Mouse (Mus musculus) lung, postnatal 14 days (tissue): Measurements from ENCODE around the gene Utrn.

Experiments used
- DNase-seq: peaks from one replicate; pipeline ENCODE4 v3.0.0; 2021

Gene Utrn

DNA sequence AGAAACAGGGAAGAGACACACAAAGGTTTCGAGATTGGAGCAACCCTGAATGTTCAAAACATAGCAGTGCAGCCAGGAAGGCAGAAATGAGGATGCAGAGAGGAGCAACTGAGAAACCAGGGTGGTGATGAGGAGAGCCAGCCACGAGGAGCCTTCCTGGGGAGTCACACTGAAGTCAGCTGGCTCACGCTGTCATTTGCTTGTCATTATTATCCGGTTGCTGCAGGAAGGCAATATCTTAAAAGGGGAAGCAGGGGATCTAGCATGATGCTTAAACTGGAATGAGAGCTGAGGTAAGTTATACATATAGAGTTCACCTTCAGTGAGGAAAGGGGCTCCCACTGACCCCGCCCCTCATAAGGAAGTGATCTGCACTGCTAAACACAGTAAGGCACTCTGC, 368.7 kb downstream of the Utrn start:
- no peak for DNase-seq

DNA sequence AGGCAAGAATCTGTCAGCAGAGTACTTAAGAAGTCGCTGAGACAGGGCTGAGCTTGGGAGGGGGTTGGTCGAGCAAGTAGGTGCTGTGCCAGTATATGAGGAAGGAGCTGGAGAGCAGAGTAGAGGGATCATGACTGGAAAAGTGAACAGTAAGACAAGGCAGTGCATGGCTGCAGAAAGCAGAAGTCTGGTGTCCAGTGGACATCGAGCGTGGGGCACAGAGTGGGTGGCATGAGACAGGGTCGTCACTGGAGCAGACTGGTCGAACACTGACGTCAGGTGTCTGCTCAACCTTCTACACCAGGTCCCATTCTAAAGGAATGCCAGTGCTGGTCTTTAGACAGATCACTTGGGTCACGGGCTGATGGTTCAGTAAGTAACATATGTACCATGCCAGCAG, 371.6 kb downstream of the Utrn start:
- DNase-seq, result no peak

DNA sequence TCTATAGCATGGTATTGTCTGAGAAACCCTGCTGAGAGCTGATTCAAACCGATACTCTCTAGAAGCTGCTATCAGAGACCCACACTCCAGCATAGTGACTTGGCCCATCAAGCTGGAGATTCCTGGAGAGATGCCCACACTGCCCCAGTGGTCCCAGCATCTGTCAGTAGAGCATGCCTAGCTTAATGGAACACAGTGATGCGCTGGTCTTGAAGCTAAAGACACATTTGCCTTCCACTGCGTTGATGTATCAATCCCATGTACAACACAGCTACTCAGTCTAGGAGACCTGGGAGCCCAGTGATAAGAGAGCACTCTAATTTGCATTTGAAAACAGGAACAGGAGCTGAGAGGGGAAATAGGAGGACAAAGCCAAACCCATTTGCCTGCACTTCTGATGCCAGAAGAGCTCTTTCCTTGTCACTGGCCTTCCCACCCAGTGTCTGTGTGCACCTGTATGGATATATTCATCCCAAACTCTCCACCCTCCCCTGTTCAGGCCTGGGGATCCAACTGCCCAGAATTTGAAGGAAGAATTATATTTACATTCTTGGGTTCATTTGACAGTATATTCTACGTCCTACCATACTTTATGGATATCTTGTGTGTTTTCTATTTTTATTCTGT, 379.5 kb downstream of the Utrn start:
- no peak for DNase-seq

DNA sequence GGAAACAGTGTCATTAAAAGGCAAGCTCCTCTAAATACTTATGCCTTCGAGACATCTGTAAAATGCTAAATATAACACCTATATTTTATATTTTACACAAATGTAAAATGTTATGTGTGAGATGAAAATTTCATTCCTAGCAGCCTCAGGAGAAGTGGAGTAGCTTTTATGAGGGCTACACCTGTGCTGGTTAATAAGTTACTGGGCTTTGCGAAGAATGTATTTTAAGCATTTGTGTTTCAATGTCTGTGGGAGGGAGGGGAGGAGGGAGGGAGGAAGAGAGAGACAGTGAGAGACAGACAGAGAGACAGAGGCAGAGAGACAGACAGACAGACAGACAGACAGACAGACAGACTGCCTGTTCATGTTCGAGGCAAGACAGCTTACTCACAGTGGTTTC, 380.6 kb downstream of the Utrn start:
- DNase-seq, result no peak

DNA sequence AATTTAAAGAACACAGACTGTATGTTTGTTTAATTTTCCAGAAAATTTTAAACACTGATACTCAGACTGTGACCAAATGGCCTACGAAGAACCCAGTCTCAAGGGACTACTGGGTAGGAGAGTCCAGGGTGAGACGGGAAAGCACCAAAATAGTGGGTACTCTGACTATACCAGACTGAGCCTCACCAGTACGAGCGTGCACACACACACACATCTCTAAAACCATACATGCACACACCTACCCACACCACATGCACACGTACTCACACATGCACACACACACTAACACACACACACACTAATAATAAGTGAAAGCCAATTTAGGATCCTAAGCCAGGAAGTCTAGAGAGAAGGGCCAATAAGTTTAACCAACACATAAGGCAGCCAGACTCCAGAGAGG, 381.0 kb downstream of the Utrn start:
- DNase-seq, result no peak

DNA sequence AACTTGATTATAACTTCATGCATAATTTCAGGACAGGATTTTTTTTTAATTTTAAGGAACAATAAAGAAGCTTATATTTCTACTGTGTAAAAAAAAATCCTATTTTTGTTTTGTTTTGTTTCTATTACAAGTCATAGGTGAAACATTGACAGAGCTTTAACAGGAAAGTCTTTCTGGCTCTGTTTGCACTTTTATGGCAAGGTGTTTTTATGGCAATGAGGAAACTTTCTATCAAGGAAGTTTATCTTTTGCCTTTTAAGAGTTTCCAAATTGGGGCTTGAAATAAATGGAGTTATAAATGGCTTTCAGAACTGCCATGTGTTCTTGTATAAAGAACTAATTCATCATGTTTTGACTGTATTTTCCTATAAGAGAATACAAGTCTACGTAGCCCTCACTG, 385.7 kb downstream of the Utrn start:
- no peak for DNase-seq

DNA sequence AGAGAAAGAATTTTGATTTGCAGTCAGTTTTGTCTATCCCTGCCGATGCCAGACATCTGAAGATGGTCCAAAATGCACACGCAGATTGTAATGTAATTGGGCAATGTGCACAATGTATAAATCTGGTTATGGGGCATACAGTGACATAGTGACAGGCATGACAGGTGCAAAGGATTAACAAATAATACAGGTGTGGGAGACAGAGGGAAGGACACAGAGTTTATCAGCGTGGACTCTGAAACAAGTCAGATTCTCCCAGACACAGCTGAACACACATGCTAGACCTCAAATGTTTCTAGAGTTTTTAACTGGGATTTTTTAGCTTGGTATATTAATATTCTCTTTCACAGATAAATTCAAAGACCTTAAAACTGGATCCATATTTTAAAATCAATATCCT, 386.2 kb downstream of the Utrn start:
- no peak for DNase-seq

DNA sequence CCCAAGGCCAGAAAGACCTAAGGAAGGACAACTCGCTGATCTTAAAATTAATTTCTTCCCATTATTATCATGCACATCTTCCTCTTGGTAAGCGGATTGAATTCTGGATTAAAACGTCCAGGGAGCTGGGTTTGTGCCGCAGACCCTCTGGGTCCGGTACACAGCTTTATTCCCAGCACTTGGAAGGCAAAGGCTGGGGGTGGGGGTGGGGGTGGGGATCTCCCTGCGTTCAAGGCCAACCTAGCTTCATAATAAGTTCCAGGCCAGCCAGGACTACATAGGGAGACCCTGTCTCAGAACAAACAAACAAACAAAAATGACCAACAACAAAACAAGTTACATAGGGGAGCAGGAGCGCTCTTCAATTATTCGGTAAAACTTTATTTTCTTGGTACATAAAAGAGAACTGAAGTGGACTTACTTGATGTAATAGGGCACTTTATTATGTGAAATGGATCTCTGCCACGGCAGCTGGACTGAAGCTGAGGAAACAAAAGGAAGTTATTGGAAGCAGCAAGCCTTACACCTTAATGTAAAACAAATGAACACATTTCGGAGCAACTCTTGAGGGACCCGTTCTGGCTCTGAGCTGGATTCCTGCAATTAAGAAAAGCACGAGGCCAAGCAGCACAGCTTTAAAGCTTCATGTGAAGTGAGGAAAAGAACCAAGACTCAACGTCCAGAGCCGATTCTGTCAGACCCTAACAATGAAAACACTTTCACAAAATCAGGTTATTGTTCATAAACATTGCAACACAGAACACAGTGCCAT, 394.1 kb downstream of the Utrn start:
- no peak for DNase-seq

DNA sequence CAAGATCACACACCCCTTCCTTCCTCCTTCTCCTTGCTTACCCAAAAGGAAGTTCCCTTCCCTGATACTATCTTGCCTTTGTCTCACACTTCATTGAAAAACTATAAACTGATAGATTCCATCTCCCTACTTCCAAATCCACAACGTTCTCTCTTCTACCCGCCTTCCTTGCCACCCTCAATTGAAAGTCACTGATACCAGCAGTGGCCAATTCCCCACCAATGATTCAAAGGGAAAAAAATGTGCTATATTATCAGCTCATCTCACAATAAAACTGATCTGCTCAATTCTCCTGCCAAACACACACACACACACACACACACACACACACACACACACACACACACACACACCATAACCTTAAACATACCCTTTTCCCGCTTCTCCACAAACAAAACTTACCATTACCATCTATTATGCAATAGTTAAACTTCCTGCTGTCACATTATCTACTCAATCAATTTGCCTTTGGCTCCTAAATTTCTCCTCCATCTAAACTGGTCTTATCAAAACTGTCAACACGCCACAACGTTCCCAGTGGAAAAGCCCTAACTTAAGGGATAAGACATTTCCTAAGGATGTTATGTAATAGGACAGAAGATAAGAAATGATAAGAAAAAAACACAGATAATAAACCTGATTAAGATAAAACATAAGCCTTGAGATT, 399.6 kb downstream of the Utrn start:
- DNase-seq, result peak; percentile 8

DNA sequence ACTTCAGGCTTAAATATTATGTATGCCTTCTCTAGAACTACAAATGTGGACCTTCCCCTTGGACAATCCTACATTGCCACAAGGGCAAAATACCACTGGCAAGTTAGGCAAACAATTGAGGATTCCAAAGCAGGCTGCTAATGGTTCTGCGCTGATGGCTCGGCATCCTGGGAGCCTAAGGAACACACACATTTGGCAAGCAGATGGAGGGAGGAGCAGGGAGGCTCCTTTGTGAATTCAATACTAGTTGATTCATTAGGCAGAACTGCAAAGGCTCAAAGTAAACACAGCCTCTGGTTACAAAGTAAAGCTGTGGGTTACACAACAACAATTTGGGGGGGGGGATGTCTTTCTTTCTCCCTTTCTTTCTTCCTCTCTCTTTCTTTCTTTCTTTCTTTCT, 401.6 kb downstream of the Utrn start:
- DNase-seq, result peak; percentile 17

DNA sequence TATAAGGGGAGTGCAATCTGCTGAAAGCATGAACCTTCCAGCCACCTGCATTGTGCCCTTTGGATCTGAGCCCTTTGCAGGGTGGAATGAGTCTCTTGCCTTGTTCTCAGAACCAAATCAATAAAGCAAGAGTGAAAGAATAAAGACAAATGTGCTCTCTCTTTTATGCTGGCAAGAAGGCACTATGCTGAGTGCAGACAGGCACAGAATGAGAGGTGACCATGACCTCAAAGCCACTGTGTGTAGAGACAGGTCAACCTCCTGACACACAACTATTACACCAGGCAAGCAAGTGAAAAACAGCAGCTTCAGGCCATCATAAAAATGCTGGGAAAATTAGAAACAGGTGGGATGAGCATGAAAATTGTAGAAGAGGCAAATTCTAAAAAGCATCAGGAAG, 408.2 kb downstream of the Utrn start:
- no peak for DNase-seq

DNA sequence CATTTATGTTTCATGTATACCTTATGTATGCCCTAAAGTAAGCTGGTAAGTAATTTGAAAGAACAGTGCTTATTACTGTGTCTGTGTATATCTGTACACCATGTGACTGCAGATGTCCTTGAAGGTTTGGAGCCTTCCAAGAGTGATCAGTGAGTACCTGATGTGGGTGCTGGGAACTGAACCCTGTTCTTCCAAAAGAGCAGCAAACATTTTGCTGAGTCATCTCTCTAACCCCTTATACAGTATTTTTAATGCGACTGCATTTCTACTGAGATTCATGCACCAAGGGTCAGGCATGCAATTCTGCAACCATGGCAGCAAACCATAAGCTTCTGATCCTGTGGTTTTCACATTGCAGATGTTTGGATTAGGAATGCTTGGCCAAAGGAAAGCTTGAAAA, 412.3 kb downstream of the Utrn start:
- DNase-seq, result no peak

DNA sequence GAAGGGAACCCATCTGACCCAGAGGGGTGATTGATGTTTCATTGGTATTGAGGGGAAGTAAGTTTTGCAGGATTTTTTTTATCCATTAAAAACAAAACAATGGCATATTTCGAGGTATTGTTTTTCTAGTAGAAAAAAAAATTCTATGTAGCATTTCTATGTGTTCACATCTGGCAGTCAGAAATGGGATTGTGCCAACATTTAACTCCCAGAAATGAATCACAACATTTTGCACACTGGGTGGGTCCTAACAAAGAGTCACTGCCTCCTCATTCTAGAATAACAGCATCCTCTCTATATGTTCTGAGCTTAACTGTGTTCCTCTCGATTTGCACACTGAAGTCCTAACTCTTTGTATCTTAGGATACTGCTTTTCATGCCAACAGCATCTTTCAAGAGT, 416.5 kb downstream of the Utrn start:
- DNase-seq, result no peak

DNA sequence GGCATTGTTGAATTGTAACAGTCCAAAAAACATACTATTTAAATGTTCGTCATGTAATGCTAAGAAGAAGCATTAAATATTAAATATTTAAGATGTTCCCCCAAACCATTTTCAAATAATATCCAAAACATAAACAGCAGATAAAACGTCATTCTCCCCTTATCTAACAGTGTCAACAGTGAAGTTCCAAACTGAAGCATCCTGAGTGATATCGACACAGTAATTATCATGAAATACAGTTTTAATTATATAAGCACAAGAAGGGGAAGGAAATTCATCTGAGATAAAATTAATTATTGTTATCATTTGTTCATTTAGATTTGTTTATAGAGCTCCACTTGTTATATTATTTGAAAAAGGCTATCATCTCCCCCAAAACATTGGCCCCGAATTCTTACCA, 425.0 kb downstream of the Utrn start:
- no peak for DNase-seq

DNA sequence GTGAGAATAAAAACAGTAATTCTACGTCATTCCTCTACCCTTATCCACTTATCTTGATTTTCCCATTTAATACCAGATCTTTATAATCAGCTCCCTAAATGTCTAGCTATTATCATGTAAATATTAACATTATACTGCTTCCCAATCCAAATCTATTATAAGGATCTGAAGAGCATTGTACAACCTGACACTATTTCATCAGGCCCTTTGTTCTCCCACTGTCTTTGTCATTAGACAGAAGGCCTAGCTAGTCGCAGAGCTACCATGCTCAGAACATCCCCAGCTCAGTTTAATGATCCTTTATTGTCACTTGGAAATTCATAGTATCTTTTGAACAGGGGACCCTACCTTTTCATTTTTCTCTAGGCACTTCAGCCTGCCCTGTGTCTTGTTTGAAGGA, 436.0 kb downstream of the Utrn start:
- no peak for DNase-seq

DNA sequence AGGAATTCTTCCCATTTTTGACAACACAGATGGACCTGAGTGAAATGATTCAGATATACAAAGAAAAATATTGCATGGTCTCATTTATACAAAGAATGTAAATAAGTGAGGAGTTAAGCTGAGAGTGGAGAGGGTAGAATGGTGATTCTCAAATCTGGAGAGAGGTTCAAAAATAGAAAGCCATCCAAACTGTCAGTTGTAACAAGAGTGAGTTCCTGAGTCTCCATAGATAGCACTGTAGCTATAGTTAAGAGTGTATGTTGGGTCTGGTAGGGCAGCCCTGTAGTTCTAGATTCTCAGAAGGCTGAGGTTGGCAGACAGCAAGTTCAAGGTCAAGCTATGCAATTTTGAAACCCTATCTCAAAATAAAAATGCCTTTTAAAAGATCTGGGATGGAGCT, 438.8 kb downstream of the Utrn start:
- DNase-seq, result no peak

DNA sequence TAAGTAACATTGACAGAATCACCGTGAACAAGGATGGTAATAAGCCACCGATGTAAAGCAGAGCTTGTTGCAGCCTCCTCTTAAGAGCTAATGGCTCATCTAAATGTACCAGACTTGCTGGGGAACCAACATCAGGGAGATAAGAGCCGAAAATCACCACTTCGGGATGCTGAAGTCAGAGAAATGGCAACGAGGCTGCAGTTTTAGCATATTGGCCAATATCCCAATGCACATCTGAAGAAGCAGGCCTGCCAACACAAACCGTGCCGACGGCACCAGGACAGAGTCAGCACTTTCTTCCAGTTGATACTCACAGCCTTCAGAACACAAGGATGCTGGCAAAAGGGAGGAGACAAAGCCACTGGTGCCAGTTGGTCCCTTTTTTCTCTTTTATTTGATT, 442.3 kb downstream of the Utrn start:
- DNase-seq, result no peak

DNA sequence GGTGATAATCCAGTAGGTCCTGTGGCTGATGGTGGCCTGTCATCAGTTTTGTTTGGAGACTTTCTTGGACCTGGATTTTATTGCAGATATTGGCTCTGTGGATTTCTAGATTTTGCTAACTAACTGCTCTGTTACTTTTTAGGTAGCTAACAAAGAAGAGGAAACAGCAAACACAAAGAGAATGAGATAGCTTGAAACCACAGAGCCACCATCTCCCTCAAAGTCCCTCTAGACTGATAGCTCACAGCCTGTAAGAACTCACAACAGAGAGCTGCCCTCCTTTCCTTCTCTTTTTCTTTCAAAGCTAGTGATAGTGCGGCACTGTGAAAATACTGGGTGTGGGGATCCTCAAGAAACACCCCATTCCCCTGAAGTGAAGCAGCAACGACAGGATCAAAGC, 444.2 kb downstream of the Utrn start:
- no peak for DNase-seq

DNA sequence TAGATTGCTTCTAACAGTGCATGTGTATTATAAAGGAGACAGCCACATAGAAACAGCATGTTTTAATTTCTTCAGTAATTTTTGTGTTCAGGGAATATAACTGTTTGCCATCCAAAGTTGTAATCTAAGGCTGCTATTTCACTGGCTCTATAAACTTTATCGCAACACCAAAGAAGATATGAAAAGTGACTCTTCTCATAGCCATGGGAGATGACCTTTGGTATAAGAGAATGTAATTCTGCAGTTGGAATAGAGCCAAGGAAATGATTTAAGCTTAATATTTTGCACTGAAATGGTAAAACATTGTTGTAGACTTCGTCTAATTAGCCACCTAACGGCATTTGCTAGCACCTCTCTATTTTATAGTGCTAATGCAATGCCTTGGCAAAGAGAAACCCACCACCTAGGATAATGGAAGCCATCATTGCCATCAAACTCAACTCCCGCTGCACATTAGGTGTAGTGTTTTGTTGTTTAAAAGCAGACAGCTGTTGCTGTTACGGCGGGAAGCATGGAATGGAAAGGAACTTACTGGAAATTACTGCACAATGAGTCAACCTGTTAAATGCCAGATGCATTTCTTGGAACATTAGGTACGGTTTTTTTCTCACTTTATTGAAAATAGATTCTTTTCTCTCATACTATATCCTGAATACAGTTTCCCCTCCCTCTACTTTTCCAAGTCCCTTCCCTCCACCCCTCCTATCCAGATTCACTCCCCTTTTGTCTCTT, 445.0 kb downstream of the Utrn start:
- DNase-seq, result no peak

DNA sequence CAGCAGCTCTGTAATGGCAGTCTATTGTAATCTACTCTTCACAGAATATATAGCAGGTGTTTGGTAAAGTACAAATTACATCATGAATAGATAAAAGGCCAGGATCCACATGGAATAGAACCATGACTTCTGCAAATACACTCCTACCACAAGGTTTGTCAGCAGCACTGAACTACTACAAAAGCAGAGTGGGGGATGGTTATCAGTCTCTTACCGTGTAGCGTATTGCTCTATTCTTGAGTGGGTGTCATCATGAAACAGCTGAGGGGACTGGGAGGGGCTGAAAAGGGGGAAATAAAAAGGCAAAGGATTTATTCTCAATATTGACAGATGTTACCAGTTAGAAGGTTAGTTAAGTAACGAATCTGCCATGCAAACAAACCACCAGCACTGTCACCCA, 454.2 kb downstream of the Utrn start:
- no peak for DNase-seq

DNA sequence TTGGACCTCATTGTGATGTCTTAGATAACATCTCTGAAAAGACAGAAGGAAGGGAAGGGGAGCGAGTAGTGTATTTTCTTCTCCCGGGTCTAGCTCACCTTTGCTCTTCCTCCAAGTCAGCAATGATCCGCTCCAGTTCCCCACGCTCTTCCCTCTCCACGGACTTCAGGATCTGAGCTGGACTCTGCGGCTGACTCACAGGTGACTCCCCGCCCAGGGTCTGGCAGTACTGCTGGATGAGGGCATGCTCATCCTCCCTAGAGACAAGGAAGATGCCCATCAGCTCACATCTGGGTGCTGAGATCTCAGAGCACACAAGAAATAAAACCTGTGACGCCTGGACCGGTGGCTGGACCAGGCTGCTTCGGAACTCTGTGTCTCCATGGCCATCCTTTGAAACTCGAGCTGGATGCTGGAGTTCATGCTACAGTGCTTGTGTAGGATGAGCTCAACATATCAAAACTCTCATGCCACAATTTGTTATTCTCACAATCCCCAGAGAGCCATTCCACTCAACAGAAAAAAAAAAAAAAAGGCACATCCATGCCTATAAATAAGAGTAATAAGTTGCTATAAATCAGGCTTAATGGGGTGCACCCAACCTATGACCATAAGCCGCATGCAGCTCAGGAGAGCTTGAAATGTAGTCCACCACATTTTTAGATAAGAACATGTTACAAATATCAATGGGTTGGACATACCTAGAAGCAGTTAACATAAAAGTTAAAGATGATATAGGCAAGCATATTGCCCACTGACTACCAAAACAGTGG, 462.6 kb downstream of the Utrn start:
- DNase-seq, result no peak

DNA sequence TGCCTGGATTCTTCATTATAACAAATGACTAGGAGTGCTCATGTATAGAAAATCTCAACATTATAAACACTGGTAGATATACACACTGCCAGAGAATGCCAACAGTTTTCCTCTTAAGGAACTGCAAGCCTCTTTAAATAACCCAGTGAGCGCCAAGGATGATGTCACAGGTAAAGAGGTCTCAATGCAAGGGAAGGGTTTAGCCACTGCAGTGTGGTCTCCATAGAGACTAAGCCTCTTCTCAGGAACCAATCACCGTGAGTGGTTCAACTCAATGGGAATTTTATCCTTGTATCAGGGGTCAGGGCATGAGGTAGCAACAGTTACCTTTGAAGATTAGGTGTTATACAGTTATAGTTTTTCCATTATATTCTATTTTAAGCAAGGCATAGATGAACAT, 469.7 kb downstream of the Utrn start:
- DNase-seq, result no peak

DNA sequence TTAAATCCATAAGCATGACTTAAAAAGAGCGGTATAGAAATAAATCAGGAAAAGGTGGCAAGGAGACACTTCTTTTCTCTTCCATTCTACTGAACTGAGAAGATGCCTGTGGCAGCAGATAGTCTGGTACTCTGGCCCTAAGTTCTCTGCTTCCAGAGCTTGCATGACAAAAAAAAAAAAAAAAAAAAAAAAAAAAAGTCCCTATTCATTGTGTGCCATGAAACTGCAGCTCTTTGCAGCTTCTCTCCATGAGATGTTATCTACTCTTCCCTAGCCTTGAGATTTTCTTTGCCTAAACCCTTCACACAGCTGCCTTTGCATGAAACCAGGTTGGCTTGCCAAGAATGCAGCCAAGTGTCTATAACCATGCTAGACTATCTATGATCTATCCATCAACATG, 489.0 kb downstream of the Utrn start:
- no peak for DNase-seq
